11 mouse cellular contexts compared by ENCODE assay signal in the genomic region with DNA sequence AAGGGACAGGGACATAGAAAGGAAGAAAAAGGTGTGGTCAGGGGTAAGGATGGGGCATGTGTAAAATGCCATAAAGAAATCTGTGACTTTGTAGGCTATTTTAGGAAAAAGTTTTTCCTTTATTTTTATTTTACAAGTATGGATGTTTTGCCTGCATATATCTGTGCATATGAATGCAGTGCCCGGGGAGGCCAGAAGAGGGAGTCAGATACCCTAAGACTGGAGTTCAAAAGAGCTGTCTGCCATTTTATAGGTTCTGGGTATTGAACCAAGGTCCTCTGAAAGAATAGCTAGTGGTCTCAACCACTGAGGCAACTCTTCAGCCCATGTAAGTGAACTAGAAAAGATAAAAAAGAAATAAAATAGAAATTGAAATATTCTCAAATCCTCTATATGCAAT. TPM values are rescaled to one million over a fixed set of nuclear protein-coding genes. Genes with fewer than 3 reads are reported as not detected.
DNase-seq lines count a peak whose midpoint lies in the region; ATAC-seq and TF ChIP-seq lines count a peak whose summit lies in the region.
"Had no signal": no experiment of that assay in that cellular context is flagged by ENCODE, and none has a peak within 500 bp of the region (broad histone marks: within the 10 kb centered on the region; RNA-seq: fewer than 3 reads in every experiment).

No protein-coding gene starts in this region.

- peak; percentile 76 for TF ChIP-seq RAD21 in CH12.LX (IDR thresholded peaks at IDR 0.05; ENCODE audit: low read depth, low read length)

- in situ Hi-C loops in CH12.LX (cut with MboI; ENCODE audit: low pct_ligation_motif_present, low pct_unique_long_range_greater_than_20kb, low sequenced_read_pairs), result loop anchor here (10.0 to 25.0 kb wide), 2 partner anchors 63 to 191 kb away; partner anchors contain the start of genes Gm47791 and Tm4sf20

- H3K9ac ChIP-seq in hindbrain, postnatal 0 days (replicated peaks; ENCODE audit: low read length), result no peak overlapping the region
- no peak overlapping the region for H3K9ac ChIP-seq in hindbrain, embryonic 12.5 days
- H3K9ac ChIP-seq in CH12.LX (ENCODE audit: insufficient read depth, low read depth), result no peak overlapping the region
- H3K9ac ChIP-seq: embryonic facial prominence, embryonic 13.5 days had no signal

- no peaks in the 10 kb centered on the region for H3K27me3 ChIP-seq in hindbrain, postnatal 0 days (ENCODE audit: insufficient read depth, low read length)
- no peaks in the 10 kb centered on the region for H3K27me3 ChIP-seq in hindbrain, embryonic 12.5 days
- no peaks in the 10 kb centered on the region for H3K27me3 ChIP-seq in CH12.LX (replicated peaks)
- no peaks in the 10 kb centered on the region for H3K27me3 ChIP-seq in thymus, adult 2 months (ENCODE audit: control insufficient read depth, insufficient read depth, low read length)
- H3K27me3 ChIP-seq: embryonic facial prominence, embryonic 13.5 days had no signal

- ATAC-seq in hindbrain, postnatal 0 days, result no peak
- no peak for ATAC-seq in hindbrain, embryonic 12.5 days (ENCODE audit: low FRiP score)
- ATAC-seq: activated CD4-positive, CD25-positive, alpha-beta regulatory T cell, adult 4 months had no signal

- no peak overlapping the region for H3K4me2 ChIP-seq in hindbrain, postnatal 0 days (ENCODE audit: low read depth, low read length)
- H3K4me2 ChIP-seq in hindbrain, embryonic 12.5 days (replicated peaks), result no peak overlapping the region
- H3K4me2 ChIP-seq in CH12.LX (ENCODE audit: insufficient read depth, low read depth, poor library complexity, severe bottlenecking), result no peak overlapping the region
- H3K4me2 ChIP-seq: embryonic facial prominence, embryonic 13.5 days had no signal

- dilution Hi-C loops in CH12.LX (cut with MboI; ENCODE audit: extremely low pct_ligation_motif_present, extremely low pct_unique_long_range_greater_than_20kb, low sequenced_read_pairs), result no loop called here

- TF ChIP-seq CTCF in hindbrain, postnatal 0 days (IDR thresholded peaks at IDR 0.05; ENCODE audit: low read depth), result peak; percentile 35
- TF ChIP-seq CTCF in CH12.LX (conservative IDR thresholded peaks at IDR 0.05 in 1 of 2, IDR thresholded peaks at IDR 0.05 in 1 of 2; ENCODE audit: low read depth in 2 of 2, low read length in 2 of 2), result peak; percentile 43 to 76; a peak in 3 of 4 replicates
- TF ChIP-seq CTCF in thymus, adult 2 months (IDR thresholded peaks at IDR 0.05; ENCODE audit: borderline replicate concordance, control insufficient read depth, extremely low read depth, insufficient read depth, low read length, poor library complexity), result no peak

- 74% methylated on average over 1 of the region's 1 CpGs for WGBS in hindbrain, postnatal 0 days
- 74% methylated on average over 1 of the region's 1 CpGs for WGBS in hindbrain, embryonic 12.5 days
- WGBS in thymus, adult 2 months, result 74% methylated on average over 1 of the region's 1 CpGs

- H3K79me2 ChIP-seq in CH12.LX (replicated peaks; ENCODE audit: control insufficient read depth, extremely low read depth, insufficient read depth, poor library complexity, severe bottlenecking), result no peaks in the 10 kb centered on the region

- no peaks in the 10 kb centered on the region for H3K9me3 ChIP-seq in hindbrain, postnatal 0 days (ENCODE audit: low read length)
- no peaks in the 10 kb centered on the region for H3K9me3 ChIP-seq in hindbrain, embryonic 12.5 days (replicated peaks)
- H3K9me3 ChIP-seq in CH12.LX (replicated peaks; ENCODE audit: low read length), result no peaks in the 10 kb centered on the region
- H3K9me3 ChIP-seq: embryonic facial prominence, embryonic 13.5 days had no signal

- peak; percentile 7 for DNase-seq in hindbrain, postnatal 0 days (ENCODE audit: low spot score)
- DNase-seq in 3T3-L1 (ENCODE audit: low read depth, low spot score) (peak; percentile 43), CH12.LX (ENCODE audit: extremely low read depth) (peak; percentile 57)
- DNase-seq in c-Kit-positive CD71-positive TER-119-positive erythroid progenitor cells, embryonic 14.5 days (ENCODE audit: low spot score), result peak; percentile 19
- no peak for DNase-seq in urinary bladder, postnatal 14 days (ENCODE audit: low spot score)
- DNase-seq in thymus, adult 2 months, result no peak
- DNase-seq in right cerebral cortex, adult 2 months (ENCODE audit: low spot score in 2 of 2), result no peak
- DNase-seq: heart, postnatal 4 days had no signal

- no peak overlapping the region for H3K27ac ChIP-seq in hindbrain, postnatal 0 days
- H3K27ac ChIP-seq in hindbrain, embryonic 12.5 days, result no peak overlapping the region
- no peak overlapping the region for H3K27ac ChIP-seq in CH12.LX (ENCODE audit: insufficient read depth, low read depth)
- no peak overlapping the region for H3K27ac ChIP-seq in thymus, adult 2 months (ENCODE audit: control insufficient read depth, insufficient read depth, low read length)
- H3K27ac ChIP-seq: embryonic facial prominence, embryonic 13.5 days had no signal

- H3K4me1 ChIP-seq in hindbrain, postnatal 0 days (ENCODE audit: insufficient read depth, low read length), result no peaks in the 10 kb centered on the region
- H3K4me1 ChIP-seq in hindbrain, embryonic 12.5 days, result no peaks in the 10 kb centered on the region
- no peaks in the 10 kb centered on the region for H3K4me1 ChIP-seq in CH12.LX (ENCODE audit: control insufficient read depth in 1 of 2, insufficient read depth in 2 of 2)
- H3K4me1 ChIP-seq in thymus, adult 2 months (replicated peaks; ENCODE audit: control insufficient read depth, insufficient read depth, low read length), result no peaks in the 10 kb centered on the region
- H3K4me1 ChIP-seq: embryonic facial prominence, embryonic 13.5 days had no signal

- H3K36me3 ChIP-seq in hindbrain, postnatal 0 days (ENCODE audit: insufficient read depth, low read length), result no peaks in the 10 kb centered on the region
- no peaks in the 10 kb centered on the region for H3K36me3 ChIP-seq in hindbrain, embryonic 12.5 days
- no peaks in the 10 kb centered on the region for H3K36me3 ChIP-seq in CH12.LX (replicated peaks in 1 of 2; ENCODE audit: control insufficient read depth in 1 of 2, insufficient read depth in 1 of 2, low read length in 1 of 2)
- H3K36me3 ChIP-seq in thymus, adult 2 months (ENCODE audit: control insufficient read depth, insufficient read depth, low read length), result no peaks in the 10 kb centered on the region
- H3K36me3 ChIP-seq: embryonic facial prominence, embryonic 13.5 days had no signal

- no peak for TF ChIP-seq POLR2A in CH12.LX (IDR thresholded peaks at IDR 0.05; ENCODE audit: low read depth, low read length)
- TF ChIP-seq POLR2A in thymus, adult 2 months (IDR thresholded peaks at IDR 0.05; ENCODE audit: control insufficient read depth, extremely low read depth, insufficient read depth, low read length, poor library complexity), result no peak

- no peak overlapping the region for H3K4me3 ChIP-seq in hindbrain, postnatal 0 days (ENCODE audit: low read length)
- no peak overlapping the region for H3K4me3 ChIP-seq in hindbrain, embryonic 12.5 days
- no peak overlapping the region for H3K4me3 ChIP-seq in CH12.LX (replicated peaks in 1 of 3; ENCODE audit: low read depth in 2 of 3, low read length in 2 of 3, poor library complexity in 1 of 3)
- no peak overlapping the region for H3K4me3 ChIP-seq in thymus, adult 2 months (ENCODE audit: control insufficient read depth, insufficient read depth, low read length)
- H3K4me3 ChIP-seq: embryonic facial prominence, embryonic 13.5 days had no signal

- TF ChIP-seq EP300 in CH12.LX (IDR thresholded peaks at IDR 0.05; ENCODE audit: low read length), result no peak

TF ChIP-seq in CH12.LX, 34 proteins besides CTCF, POLR2A, EP300 and RAD21:
- peak; percentile 78 for TF ChIP-seq SMC3 (IDR thresholded peaks at IDR 0.05; ENCODE audit: low read depth, low read length)
- no peak for TF ChIP-seq MAFK (IDR thresholded peaks at IDR 0.05; ENCODE audit: insufficient replicate concordance, low read length)
- TF ChIP-seq PAX5 (IDR thresholded peaks at IDR 0.05; ENCODE audit: low read length), result no peak
- TF ChIP-seq POLR2AphosphoS2 (IDR thresholded peaks at IDR 0.05; ENCODE audit: low read depth, low read length), result no peak
- no peak for TF ChIP-seq NELFE (IDR thresholded peaks at IDR 0.05; ENCODE audit: low read depth, low read length)
- peak; percentile 44; the same call in 1 of the 2 replicates for TF ChIP-seq ZC3H11A (IDR thresholded peaks at IDR 0.05; ENCODE audit: low read depth, low read length)
- no peak for TF ChIP-seq ZMIZ1 (IDR thresholded peaks at IDR 0.05; ENCODE audit: low read depth, low read length)
- no peak for TF ChIP-seq ETS1 (conservative IDR thresholded peaks at IDR 0.05; ENCODE audit: low read depth, low read length)
- TF ChIP-seq MXI1 (IDR thresholded peaks at IDR 0.05; ENCODE audit: low read depth, low read length), result no peak
- no peak for TF ChIP-seq TCF12 (IDR thresholded peaks at IDR 0.05; ENCODE audit: low read depth, low read length)
- TF ChIP-seq IRF4 (IDR thresholded peaks at IDR 0.05; ENCODE audit: low read depth, low read length), result no peak
- no peak for TF ChIP-seq JUND (conservative IDR thresholded peaks at IDR 0.05; ENCODE audit: low read depth, low read length)
- no peak for TF ChIP-seq GABPA (IDR thresholded peaks at IDR 0.05; ENCODE audit: insufficient replicate concordance, low read depth, low read length)

RNA-seq across cellular contexts. Expression of gene Col4a4, which starts 14.9 kb away (rescaled TPM):
- total RNA-seq in hindbrain, postnatal 0 days (2014; rRNA removed), result 0.42 and 0.61 TPM in 2 replicates
- polyA plus RNA-seq in hindbrain, postnatal 0 days (2015; fragmentation: Nextera tagmentation; extraction: Ambion mirVana), result 0.40 and 0.61 TPM in 2 replicates
- 0.25 and 0.26 TPM in 2 replicates for polyA plus RNA-seq in hindbrain, embryonic 12.5 days (2016; fragmentation: Nextera tagmentation; extraction: Ambion mirVana)
- total RNA-seq in CH12.LX (2012; rRNA removed) (under 0.01 TPM in 1 of 2 replicates, not detected in the other), CH12.LX (2014; rRNA removed) (not detected in 2 replicates)
- 0.03 and 0.05 TPM in 2 replicates for polyA plus RNA-seq in CH12.LX (2012; ENCODE audit: insufficient read length, low read depth)
- polyA plus RNA-seq in thymus, adult 2 months (2012; rRNA removed), result 0.08 and 0.23 TPM in 2 replicates

RNA-seq across cellular contexts. Expression of gene Col4a3, which starts 15.0 kb away (rescaled TPM):
- total RNA-seq in hindbrain, postnatal 0 days (2014; rRNA removed), result 0.29 and 0.94 TPM in 2 replicates
- 0.71 and 0.79 TPM in 2 replicates for polyA plus RNA-seq in hindbrain, postnatal 0 days (2015; fragmentation: Nextera tagmentation; extraction: Ambion mirVana)
- 0.14 and 0.26 TPM in 2 replicates for polyA plus RNA-seq in hindbrain, embryonic 12.5 days (2016; fragmentation: Nextera tagmentation; extraction: Ambion mirVana)
- total RNA-seq in CH12.LX (2012; rRNA removed) (under 0.01 TPM in 1 of 2 replicates, not detected in the other), CH12.LX (2014; rRNA removed) (not detected in 2 replicates)
- polyA plus RNA-seq in CH12.LX (2012; ENCODE audit: insufficient read length, low read depth), result 0.07 TPM in 1 of 2 replicates, not detected in the other
- 0.08 and 0.16 TPM in 2 replicates for polyA plus RNA-seq in thymus, adult 2 months (2012; rRNA removed)

Comparison
In these comparisons a context has a peak if more than half of its experiments do, and no peak if none do; other contexts are left out.
1. DNase-seq: peak in hindbrain, postnatal 0 days (single experiment), 3T3-L1 (single experiment), CH12.LX (single experiment) and c-Kit-positive CD71-positive TER-119-positive erythroid progenitor cells, embryonic 14.5 days (single experiment); none in urinary bladder, postnatal 14 days (single experiment), thymus, adult 2 months (single experiment) and right cerebral cortex, adult 2 months (0 of 2).